Mouse (Mus musculus) neural tube, embryonic 14.5 days (tissue): ENCODE data around the gene Lifr. TPM values are rescaled to one million over a fixed set of nuclear protein-coding genes. Genes with fewer than 3 reads are reported as not detected.
A peak's percentile ranks its signal among the peaks of the same experiment; 100 is the strongest.

ENCODE experiments used
- ATAC-seq: fragments of 200-750 bp; cut with Nextera tagmentation; 2 replicates; pipeline ENCODE4 v1.8.0; 2017; ENCODE audit warnings: low read depth, mild to moderate bottlenecking, moderate TSS enrichment, moderate library complexity
- H3K27ac ChIP-seq: fragments of 300-500 bp; sonication (generic); 2 replicates; pipeline ENCODE4 v1.5.1; 2014; ENCODE audit warnings: low read depth, mild to moderate bottlenecking, control low read depth, low read length, moderate library complexity, mixed read lengths
- H3K27me3 ChIP-seq: fragments of 300-500 bp; sonication (generic); 2 replicates; pipeline ENCODE4 v1.6.1; 2014; ENCODE audit warnings: low read length; ENCODE audit not compliant: control insufficient read depth, insufficient read depth
- H3K36me3 ChIP-seq: fragments of 300-500 bp; sonication (generic); 2 replicates; pipeline ENCODE4 v1.6.1; 2014; ENCODE audit warnings: low read length, mixed read lengths; ENCODE audit not compliant: control insufficient read depth, insufficient read depth
- H3K4me1 ChIP-seq: fragments of 300-500 bp; sonication (generic); 2 replicates; pipeline ENCODE4 v1.6.1; 2014; ENCODE audit warnings: low read length; ENCODE audit not compliant: control insufficient read depth, insufficient read depth
- H3K4me2 ChIP-seq: fragments of 300-500 bp; sonication (generic); 2 replicates; pipeline ENCODE4 v1.6.1; 2014; ENCODE audit warnings: mild to moderate bottlenecking, low read depth, low read length, control low read depth
- H3K4me3 ChIP-seq: fragments of 300-500 bp; sonication (generic); 2 replicates; pipeline ENCODE4 v1.5.1; 2014; ENCODE audit warnings: low read depth, low read length, control low read depth, mixed read lengths
- H3K9ac ChIP-seq: fragments of 300-500 bp; sonication (generic); replicated peaks from 2 replicates; pipeline ENCODE4 v1.6.1; 2014; ENCODE audit warnings: low read depth, mild to moderate bottlenecking, control low read depth, low read length, mixed read lengths
- H3K9me3 ChIP-seq: fragments of 300-500 bp; sonication (generic); 2 replicates; pipeline ENCODE4 v1.6.1; 2016; ENCODE audit warnings: low read length; ENCODE audit not compliant: control insufficient read depth
- WGBS: fragments of 180-500 bp; shearing (Covaris S2); extraction: QIAGEN DNeasy Blood & Tissue Kit; methylation state at CpG from one replicate; pipeline ENCODE4 v1.1.7; 2014; 5-methylcytosine and 5-hydroxymethylcytosine counted together
- polyA plus RNA-seq: library from polyadenylated mRNA; unstranded; fragments of >200 nt; fragmentation: Nextera tagmentation; extraction: Ambion mirVana; gene quantifications from 2 replicates; pipeline ENCODE4 v1.2.1, GENCODE M21; 2014

Gene Lifr
- polyA plus RNA-seq, 1 experiment from 2014 or later = 32.1 TPM

DNA sequence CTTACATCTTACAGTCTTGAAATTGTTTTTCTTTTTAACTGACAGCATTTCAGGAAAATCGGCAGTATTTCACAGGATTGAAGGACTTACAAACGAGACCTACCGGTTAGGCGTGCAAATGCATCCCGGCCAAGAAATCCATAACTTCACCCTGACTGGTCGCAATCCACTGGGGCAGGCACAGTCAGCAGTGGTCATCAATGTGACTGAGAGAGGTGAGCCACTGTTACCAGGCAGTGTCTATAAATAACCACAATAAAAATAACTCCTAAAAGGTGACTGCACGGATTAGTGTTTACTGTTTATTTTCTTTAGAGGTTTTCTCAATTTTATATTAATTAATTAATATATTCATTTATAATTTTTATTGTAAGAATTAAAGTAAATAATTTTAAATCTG lies 82.9 kb downstream of the Lifr start:
- H3K27ac ChIP-seq = no peak overlapping the region
- H3K9me3 ChIP-seq = no peaks in the 10 kb centered on the region
- H3K36me3 ChIP-seq = no peaks in the 10 kb centered on the region
- no peaks in the 10 kb centered on the region for H3K27me3 ChIP-seq
- no peak overlapping the region for H3K4me3 ChIP-seq
- no peaks in the 10 kb centered on the region for H3K4me1 ChIP-seq
- no peak for ATAC-seq
- WGBS = 86% methylated on average over 7 of the region's 7 CpGs
- H3K4me2 ChIP-seq = no peak overlapping the region
- H3K9ac ChIP-seq = no peak overlapping the region

DNA sequence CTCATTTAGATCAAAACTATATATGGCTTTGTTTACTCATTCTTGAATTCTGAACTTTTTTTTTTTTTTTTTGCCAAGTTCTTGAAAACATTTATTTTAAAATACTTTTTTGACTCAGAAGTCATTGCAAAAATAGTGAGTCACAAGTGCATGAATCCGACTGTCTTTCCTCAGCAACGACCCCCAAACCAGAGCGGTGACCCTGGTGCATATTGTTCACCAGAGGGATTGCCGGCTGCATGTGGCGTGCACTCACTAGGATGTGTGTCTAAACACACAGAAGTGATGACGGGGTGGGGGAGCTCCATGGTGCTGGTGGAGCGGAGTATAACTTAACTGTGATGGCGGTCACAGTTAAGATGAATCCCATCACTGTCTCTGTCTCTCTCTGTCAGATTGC lies 83.4 kb downstream of the Lifr start:
- Histone ChIP-seq H3K27ac (no peak overlapping the region), H3K4me1 (no peaks in the 10 kb centered on the region), H3K9me3 (no peaks in the 10 kb centered on the region), H3K27me3 (no peaks in the 10 kb centered on the region), H3K36me3 (no peaks in the 10 kb centered on the region), H3K4me2 (no peak overlapping the region), H3K4me3 (no peak overlapping the region), H3K9ac (no peak overlapping the region)
- no peak for ATAC-seq
- WGBS = 84% methylated on average over 8 of the region's 8 CpGs

DNA sequence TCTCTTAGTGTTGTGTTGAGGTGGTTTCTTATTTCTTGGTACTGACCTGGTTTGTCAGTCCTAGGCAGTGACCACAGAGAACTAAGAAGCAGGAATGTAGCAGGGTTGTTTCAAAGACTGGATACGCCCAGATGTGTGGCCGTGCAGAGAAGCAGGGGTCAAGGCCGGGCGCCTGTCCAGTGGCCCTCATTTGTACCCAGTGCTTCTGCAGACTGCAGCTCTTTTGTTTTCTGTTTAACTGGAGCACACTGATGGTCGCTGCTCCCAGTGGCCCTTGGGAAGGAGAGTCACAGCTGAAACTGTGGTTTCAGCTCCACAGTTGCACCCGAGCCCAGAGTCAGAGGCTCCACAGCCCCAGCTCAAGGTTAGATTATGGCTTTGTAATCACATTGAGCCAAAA lies 90.2 kb downstream of the Lifr start:
- Histone ChIP-seq H3K27ac (no peak overlapping the region), H3K4me3 (no peak overlapping the region), H3K27me3 (no peaks in the 10 kb centered on the region), H3K36me3 (0 out of 2 replicates have a peak, but pooled peaks cover 8% of the 10 kb centered on the region), H3K9me3 (no peaks in the 10 kb centered on the region), H3K4me1 (no peaks in the 10 kb centered on the region), H3K9ac (no peak overlapping the region), H3K4me2 (no peak overlapping the region)
- 56% methylated on average over 6 of the region's 6 CpGs for WGBS
- no peak for ATAC-seq

DNA sequence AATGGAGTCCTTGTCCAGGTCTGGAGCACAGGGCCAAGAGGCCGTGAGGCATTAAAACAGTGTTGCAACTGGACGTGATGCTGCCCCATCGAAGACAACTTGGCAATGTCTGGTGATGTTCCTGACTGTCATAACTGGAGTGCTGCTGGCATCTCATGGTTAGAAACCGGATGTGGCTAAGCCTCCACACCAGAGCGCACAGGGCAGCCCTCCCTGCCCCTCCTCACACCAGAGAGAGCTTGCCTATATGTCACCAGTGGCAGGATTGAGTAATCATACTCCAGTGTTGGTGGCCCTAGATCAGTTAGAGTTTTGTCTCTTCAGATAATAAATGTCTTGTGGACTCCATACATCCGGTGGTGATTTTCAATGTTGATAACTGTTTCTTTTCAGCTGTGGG lies 97.3 kb downstream of the Lifr start:
- 86% methylated on average over 6 of the region's 6 CpGs for WGBS
- no peaks in the 10 kb centered on the region for H3K4me1 ChIP-seq
- no peak overlapping the region for H3K27ac ChIP-seq
- ATAC-seq = no peak
- no peak overlapping the region for H3K4me3 ChIP-seq
- no peaks in the 10 kb centered on the region for H3K27me3 ChIP-seq
- no peaks in the 10 kb centered on the region for H3K9me3 ChIP-seq
- H3K36me3 ChIP-seq = peaks cover 14% of the 10 kb centered on the region
- no peak overlapping the region for H3K9ac ChIP-seq
- H3K4me2 ChIP-seq = no peak overlapping the region

DNA sequence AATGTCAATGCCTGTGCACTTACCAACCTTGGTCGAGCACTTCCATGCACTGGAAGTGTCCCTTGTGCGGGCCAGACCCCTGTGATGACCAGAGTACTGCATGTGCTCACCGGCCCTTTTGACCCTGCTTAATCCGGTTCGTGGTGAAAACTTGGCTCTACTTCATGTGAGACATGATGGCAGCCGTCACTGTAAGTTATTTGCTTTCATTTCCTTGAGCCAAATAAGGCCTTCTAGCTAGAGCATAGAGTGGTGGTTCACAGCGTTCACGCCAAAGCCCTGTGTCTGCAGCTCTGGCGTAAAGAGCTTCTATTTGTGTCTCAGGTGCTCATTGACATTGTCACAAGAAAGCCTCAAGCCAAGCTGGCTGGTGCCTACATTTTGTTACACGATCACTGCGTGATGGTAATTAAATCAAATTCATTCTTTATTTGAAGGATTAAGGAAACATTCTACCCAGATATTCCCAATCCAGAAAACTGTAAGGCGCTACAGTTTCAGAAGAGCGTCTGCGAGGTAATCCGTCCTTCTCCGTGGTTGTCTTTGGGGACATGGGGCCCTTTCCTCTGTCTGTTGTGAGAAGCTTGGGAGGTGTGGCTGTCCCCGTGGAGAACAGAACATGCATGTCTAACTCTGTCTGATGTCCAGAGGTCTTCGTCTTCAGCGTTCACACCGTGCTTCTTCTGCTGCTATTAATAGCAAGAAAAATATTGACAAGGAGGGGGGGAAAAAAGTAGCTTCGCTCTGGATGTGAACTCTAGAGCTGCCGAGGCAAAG lies 99.5 kb downstream of the Lifr start:
- Histone ChIP-seq H3K4me1 (peaks cover 12% of the 10 kb centered on the region; the same call in 1 of the 2 replicates), H3K9ac (no peak overlapping the region), H3K9me3 (no peaks in the 10 kb centered on the region), H3K36me3 (peaks cover 11% of the 10 kb centered on the region), H3K4me2 (no peak overlapping the region), H3K27ac (no peak overlapping the region), H3K4me3 (no peak overlapping the region), H3K27me3 (no peaks in the 10 kb centered on the region)
- no peak for ATAC-seq
- 91% methylated on average over 22 of the region's 22 CpGs for WGBS

DNA sequence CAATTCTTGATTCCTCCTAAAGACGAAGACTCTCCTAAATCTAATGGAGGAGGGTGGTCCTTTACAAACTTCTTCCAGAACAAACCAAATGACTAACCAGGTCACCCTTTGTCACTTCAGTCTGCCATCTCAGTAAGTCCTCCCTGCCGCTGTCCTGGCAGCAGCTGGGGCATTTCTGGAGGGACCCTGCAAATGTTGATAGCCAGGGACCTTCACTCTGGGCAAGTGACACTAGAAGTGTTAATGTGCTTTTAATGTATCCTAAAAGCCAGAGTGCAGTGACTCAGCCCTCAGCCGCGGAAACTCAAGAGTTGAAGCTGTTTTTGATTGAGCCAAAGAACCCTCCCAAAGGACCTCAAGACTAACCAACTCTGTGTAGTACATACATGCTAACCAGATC lies 100.7 kb downstream of the Lifr start:
- Histone ChIP-seq H3K4me3 (no peak overlapping the region), H3K4me2 (no peak overlapping the region), H3K27me3 (no peaks in the 10 kb centered on the region), H3K9me3 (no peaks in the 10 kb centered on the region), H3K4me1 (peaks cover 12% of the 10 kb centered on the region; the same call in 1 of the 2 replicates), H3K27ac (no peak overlapping the region), H3K9ac (no peak overlapping the region), H3K36me3 (peaks cover 11% of the 10 kb centered on the region)
- WGBS = 85% methylated on average over 4 of the region's 4 CpGs
- no peak for ATAC-seq

DNA sequence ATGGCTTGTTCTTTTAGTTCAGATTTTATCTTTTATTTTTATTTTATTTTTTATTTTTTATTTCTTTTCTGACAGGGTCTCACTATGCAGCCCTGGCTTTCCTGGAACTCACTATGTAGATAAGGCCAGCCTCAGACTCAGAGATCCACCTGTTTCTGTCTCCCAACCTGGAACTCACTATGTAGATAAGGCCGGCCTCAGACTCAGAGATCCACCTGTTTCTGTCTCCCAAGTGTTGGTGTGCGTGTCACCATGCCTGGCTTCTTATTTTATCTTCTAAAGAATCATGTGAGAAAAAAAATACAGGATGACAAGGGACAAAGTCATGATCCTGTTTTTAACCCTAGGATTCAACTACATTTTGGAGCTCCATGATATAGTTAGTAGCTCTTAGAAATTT lies 102.2 kb downstream of the Lifr start:
- peaks cover 14% of the 10 kb centered on the region; the same call in 1 of the 2 replicates for H3K4me1 ChIP-seq
- no peak overlapping the region for H3K4me2 ChIP-seq
- no peak overlapping the region for H3K4me3 ChIP-seq
- no peaks in the 10 kb centered on the region for H3K27me3 ChIP-seq
- no peak overlapping the region for H3K9ac ChIP-seq
- no peak overlapping the region for H3K27ac ChIP-seq
- H3K9me3 ChIP-seq = no peaks in the 10 kb centered on the region
- peaks cover 7% of the 10 kb centered on the region for H3K36me3 ChIP-seq
- no peak for ATAC-seq
- WGBS = 96% methylated on average over 2 of the region's 2 CpGs

DNA sequence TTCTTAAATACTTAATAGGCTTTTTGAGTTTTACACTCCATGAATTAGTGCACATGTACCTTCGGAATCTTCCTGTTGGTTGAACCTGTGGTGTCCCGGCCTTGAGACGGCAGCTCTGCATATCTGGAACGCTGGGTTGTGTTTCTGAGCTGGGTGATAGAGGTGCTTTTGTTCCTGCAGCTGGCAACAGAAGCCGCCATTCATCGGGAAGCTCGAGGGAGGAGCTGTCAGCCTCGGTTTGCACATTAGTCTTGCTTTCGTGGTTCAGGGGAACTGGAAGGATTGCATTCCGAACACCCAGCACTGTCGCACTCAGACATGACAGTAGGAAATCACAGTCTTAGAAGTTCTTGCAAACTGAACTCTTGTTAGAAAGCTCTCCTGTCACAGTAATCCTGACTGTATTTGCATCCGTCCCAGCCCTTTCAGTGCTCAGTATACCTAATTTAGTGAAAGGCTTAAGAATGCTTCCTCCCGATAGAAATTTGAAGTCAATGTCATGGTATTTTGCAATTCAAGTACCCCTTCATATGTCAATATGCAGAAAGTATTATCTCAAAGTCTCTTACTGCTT lies 103.8 kb downstream of the Lifr start:
- H3K36me3 ChIP-seq = peaks cover 7% of the 10 kb centered on the region
- WGBS = 7% methylated on average over 13 of the region's 13 CpGs
- peaks cover 24% of the 10 kb centered on the region; the same call in 1 of the 2 replicates for H3K4me1 ChIP-seq
- H3K4me2 ChIP-seq = 0 out of 2 replicates have a peak overlapping the region, but pooled peaks have one; percentile 12
- H3K27me3 ChIP-seq = no peaks in the 10 kb centered on the region
- H3K27ac ChIP-seq = peak overlapping the region; percentile 73
- H3K4me3 ChIP-seq = no peak overlapping the region
- no peak overlapping the region for H3K9ac ChIP-seq
- H3K9me3 ChIP-seq = no peaks in the 10 kb centered on the region
- ATAC-seq = peak; percentile 48

DNA sequence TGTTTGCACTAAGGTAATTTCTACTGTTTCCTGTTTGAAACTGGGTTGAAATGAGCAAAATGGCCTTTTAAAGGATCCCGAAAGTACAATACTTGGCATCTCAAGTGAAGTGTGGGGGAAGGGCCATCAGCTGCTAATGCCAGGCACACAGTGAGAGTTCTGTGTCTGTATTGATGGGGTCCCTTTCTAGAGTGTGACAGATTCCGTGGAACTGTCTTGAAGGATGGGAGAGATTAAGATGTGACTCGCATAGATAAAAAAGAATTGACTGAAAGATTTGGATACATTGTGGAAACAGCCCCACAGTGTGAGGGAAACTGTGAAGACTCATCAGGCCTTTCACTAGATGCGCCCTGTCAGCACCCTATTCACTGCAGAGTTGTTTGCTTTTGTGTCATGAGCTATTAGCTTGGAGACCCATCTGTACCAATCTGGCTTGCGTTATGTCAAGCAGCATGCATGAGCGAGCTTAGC lies 104.4 kb downstream of the Lifr start:
- H3K4me1 ChIP-seq = peaks cover 26% of the 10 kb centered on the region; the same call in 1 of the 2 replicates

More for the DNA sequence above, 104.4 kb downstream of the Lifr start:
- H3K9ac ChIP-seq = no peak overlapping the region
- no peak overlapping the region for H3K4me2 ChIP-seq
- no peak overlapping the region for H3K4me3 ChIP-seq
- peak; percentile 77 for ATAC-seq
- peaks cover 7% of the 10 kb centered on the region for H3K36me3 ChIP-seq
- H3K27me3 ChIP-seq = no peaks in the 10 kb centered on the region
- peak overlapping the region; percentile 73 for H3K27ac ChIP-seq
- H3K9me3 ChIP-seq = no peaks in the 10 kb centered on the region
- WGBS = 20% methylated on average over 6 of the region's 6 CpGs
